Mouse (Mus musculus) bone marrow, adult 2 months (tissue): ENCODE data around the gene Nrg3. TPM values are rescaled to one million over a fixed set of nuclear protein-coding genes. Genes with fewer than 3 reads are reported as not detected.

Experiments
- H3K27ac ChIP-seq: fragments of 200-500 bp; 2 replicates; pipeline ENCODE4 v1.5.1; 2012; ENCODE audit warnings: low read depth, mild to moderate bottlenecking, control low read depth, inconsistent platforms, low read length; ENCODE audit not compliant: control insufficient read depth, poor library complexity, insufficient read depth
- H3K4me1 ChIP-seq: fragments of 200-500 bp; 2 replicates; pipeline ENCODE4 v1.6.1; 2011; ENCODE audit warnings: low read length; ENCODE audit not compliant: control insufficient read depth, insufficient read depth
- H3K4me3 ChIP-seq: fragments of 200-500 bp; replicated peaks from 2 replicates; pipeline ENCODE3; 2011; ENCODE audit warnings: mild to moderate bottlenecking, low read depth, low read length, control low read depth; ENCODE audit not compliant: control insufficient read depth
- CTCF ChIP-seq: fragments of 200-500 bp; IDR thresholded peaks from 2 replicates; pipeline ENCODE4 v1.5.1; 2011; ENCODE audit warnings: low read length, control low read depth; ENCODE audit not compliant: control insufficient read depth, insufficient read depth
- POLR2A ChIP-seq: fragments of 200-500 bp; IDR thresholded peaks from 2 replicates; pipeline ENCODE4 v1.6.1; 2011; ENCODE audit warnings: low read depth, mild to moderate bottlenecking, control low read depth, low read length, borderline replicate concordance; ENCODE audit not compliant: control insufficient read depth
- WGBS: fragments of 180-500 bp; shearing (Covaris S2); methylation state at CpG from one replicate; pipeline ENCODE4 v1.1.7; 2018; 5-methylcytosine and 5-hydroxymethylcytosine counted together
- polyA plus RNA-seq: library from polyadenylated mRNA; stranded (reverse); fragments of >200 nt; gene quantifications from 2 replicates; pipeline ENCODE4 v1.2.4, GENCODE M21; 2011; ENCODE audit warnings: low replicate concordance; ENCODE audit not compliant: missing spikeins, insufficient read depth, insufficient read length

The Nrg3 gene
- polyA plus RNA-seq, 1 experiment = not detected

DNA sequence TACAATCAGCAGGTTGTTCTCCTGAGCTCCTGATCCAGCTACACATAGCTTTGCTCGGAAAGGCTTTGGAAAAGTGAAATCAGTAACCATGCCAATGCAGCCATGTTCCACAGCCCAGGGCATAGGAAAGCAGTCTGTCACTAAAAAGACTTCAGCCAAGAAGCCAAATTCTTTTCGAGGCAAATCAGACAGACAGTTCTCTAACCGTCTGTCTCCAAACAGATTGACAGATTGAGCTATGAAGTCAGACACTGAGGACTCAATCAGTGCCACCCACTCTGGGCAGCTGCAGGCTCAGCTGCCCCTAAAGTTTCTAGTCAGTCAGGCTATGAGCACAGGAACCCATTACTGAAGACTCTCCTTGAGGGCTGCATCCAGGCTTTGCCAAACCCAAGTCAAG lies 429.1 kb downstream of the Nrg3 start:
- Histone ChIP-seq H3K4me3 (no peak overlapping the region), H3K27ac (no peak overlapping the region), H3K4me1 (no peaks in the 10 kb centered on the region)
- no peak for TF ChIP-seq POLR2A
- TF ChIP-seq CTCF = no peak
- 78% methylated on average over 3 of the region's 3 CpGs for WGBS

DNA sequence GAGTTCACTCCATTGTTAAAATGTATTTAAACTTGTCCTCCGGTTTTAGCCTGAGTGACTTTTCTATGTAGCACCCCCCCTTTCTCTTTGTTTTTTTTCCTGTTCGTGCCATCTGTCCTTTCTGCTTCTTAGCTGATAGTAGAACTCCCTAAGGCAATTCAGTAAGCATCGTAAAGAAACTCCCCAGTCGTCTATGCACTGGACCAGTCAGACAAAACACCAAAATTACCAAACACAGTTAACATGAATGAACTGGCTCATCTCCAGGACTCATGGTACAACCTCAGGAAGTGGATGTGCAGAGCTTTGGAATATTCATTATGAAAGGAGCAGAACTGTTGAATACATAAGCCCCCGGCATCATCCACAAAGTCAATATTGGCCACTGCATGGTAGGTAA lies 429.5 kb downstream of the Nrg3 start:
- H3K4me3 ChIP-seq = no peak overlapping the region
- H3K27ac ChIP-seq = no peak overlapping the region
- WGBS = 59% methylated on average over 5 of the region's 5 CpGs
- no peak for TF ChIP-seq POLR2A
- no peak for TF ChIP-seq CTCF
- H3K4me1 ChIP-seq = no peaks in the 10 kb centered on the region

DNA sequence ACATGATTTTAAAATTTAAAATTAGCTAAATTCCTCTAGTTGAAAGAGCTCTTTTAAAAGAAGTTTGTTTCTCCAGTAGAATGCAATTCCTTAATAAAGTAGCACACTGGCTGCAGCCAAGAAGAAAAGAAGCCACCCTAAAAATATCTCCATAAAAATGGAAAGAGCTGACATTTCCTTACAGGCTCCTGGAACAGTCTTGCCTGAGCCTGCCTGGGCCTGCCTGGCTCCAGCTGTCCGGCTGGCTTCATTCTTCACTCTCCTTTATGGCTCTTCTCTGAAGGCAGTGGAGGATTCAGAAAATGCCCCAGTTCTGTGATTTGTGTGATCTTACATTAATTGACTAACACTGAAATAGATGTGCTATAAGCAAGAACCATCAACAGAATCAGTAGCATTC lies 433.8 kb downstream of the Nrg3 start:
- Histone ChIP-seq H3K4me3 (no peak overlapping the region), H3K27ac (no peak overlapping the region), H3K4me1 (no peaks in the 10 kb centered on the region)
- TF ChIP-seq POLR2A = no peak
- 84% methylated on average over 1 of the region's 1 CpGs for WGBS

GRCm38 (mm10) chr14:39034482-39034881 lies 438.4 kb downstream of the Nrg3 start:
- Histone ChIP-seq H3K4me1 (no peaks in the 10 kb centered on the region), H3K27ac (no peak overlapping the region), H3K4me3 (no peak overlapping the region)
- no peak for TF ChIP-seq POLR2A
- TF ChIP-seq CTCF = no peak
- 88% methylated on average over 3 of the region's 3 CpGs for whole genome bisulfite sequencing

- TF ChIP-seq POLR2A = no peak
- TF ChIP-seq CTCF = no peak
- Histone ChIP-seq H3K27ac (no peak overlapping the region), H3K4me3 (no peak overlapping the region), H3K4me1 (no peaks in the 10 kb centered on the region)
- 72% methylated on average over 2 of the region's 2 CpGs for WGBS
Measured at GRCm38 (mm10) chr14:39023065-39023464, 449.8 kb downstream of the Nrg3 start.

- no peak overlapping the region for H3K27ac ChIP-seq
- TF ChIP-seq POLR2A (no peak), CTCF (no peak)
- H3K4me1 ChIP-seq = no peaks in the 10 kb centered on the region
- H3K4me3 ChIP-seq = no peak overlapping the region
Measured at GRCm38 (mm10) chr14:39014126-39014525, 458.8 kb downstream of the Nrg3 start.

DNA sequence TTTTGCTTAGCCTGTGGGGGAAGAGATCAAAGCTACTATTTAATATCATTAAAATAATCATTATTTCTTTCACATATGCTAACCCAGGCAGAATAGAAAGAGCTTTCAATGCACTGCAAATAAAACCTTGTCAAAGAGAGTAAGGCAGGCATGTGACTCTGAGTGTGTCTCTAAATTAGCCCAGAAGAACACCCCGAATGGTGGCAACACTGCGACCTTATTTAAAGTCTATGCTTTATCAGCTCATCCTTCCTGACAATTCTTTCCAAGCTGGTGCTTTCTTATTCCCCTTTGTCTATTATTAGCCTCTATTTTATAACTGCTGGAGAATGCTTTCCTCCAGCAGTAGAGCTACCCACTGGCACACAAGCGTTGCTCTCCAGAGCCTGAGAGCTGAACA lies 475.0 kb downstream of the Nrg3 start:
- TF ChIP-seq CTCF = no peak
- no peak for TF ChIP-seq POLR2A
- no peak overlapping the region for H3K4me3 ChIP-seq
- H3K27ac ChIP-seq = no peak overlapping the region
- WGBS = 76% methylated on average over 3 of the region's 3 CpGs
- H3K4me1 ChIP-seq = no peaks in the 10 kb centered on the region

- 78% methylated on average over 1 of the region's 1 CpGs for WGBS
- no peak overlapping the region for H3K4me3 ChIP-seq
- TF ChIP-seq POLR2A (no peak), CTCF (no peak)
Measured at GRCm38 (mm10) chr14:38992574-38992866, 480.4 kb downstream of the Nrg3 start.

DNA sequence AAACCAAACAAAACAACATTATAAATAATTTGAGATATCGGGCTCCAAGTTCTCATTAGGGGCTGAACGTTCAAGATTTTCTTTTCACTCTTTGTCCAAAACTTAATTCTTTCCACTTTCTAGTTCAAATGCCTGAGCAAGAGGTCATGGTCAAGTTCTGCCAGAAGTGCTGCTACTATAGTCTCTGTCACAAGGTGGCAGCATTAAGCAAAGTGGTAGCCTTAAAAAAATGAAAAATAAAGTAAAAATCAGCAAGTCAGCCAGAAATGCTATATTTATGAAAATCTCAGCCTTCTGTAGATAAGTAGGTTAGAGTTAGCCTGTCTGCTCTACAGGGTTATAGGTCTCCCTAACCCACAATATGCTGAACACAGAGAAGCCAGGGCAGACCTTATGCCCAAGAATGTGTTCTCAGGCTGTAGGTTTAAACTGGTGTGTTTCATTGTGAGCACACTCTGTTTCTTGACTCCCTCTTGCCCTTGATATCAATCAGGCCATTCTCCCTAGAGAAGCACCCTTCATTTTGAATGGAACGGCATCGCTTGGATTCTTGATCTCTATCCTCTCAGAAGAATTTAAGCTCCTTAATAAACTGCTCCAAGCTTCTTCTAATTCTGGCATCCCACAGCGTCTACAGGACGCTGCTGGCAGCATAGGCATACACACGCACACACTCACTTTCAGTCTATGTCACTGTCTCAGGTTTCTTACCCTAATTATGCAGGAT lies 480.9 kb downstream of the Nrg3 start:
- H3K27ac ChIP-seq = no peak overlapping the region
- WGBS = 70% methylated on average over 7 of the region's 7 CpGs
- H3K4me3 ChIP-seq = no peak overlapping the region
- no peaks in the 10 kb centered on the region for H3K4me1 ChIP-seq
- TF ChIP-seq POLR2A (no peak), CTCF (no peak)

More at GRCm38 (mm10) chr14:38992574-38992866, 480.4 kb downstream of the Nrg3 start:
- H3K4me1 ChIP-seq = no peaks in the 10 kb centered on the region
- H3K27ac ChIP-seq = no peak overlapping the region
